Mouse (Mus musculus) kidney, adult 2 months (tissue): Measurements from ENCODE around the gene Cyb5rl. TPM values are rescaled to one million over a fixed set of nuclear protein-coding genes. Genes with fewer than 3 reads are reported as not detected.

Experiments
- DNase-seq: peaks from one replicate; pipeline ENCODE4 v3.0.0; 2021
- H3K27ac ChIP-seq: fragments of 200-500 bp; 2 replicates; pipeline ENCODE4 v1.5.1; 2012; ENCODE audit warnings: low read depth, low read length, control low read depth, inconsistent platforms; ENCODE audit not compliant: insufficient read depth
- H3K27me3 ChIP-seq: fragments of 200-500 bp; replicated peaks from 2 replicates; pipeline ENCODE4 v1.6.1; 2012; ENCODE audit warnings: mild to moderate bottlenecking, moderate library complexity, low read length, inconsistent platforms; ENCODE audit not compliant: control insufficient read depth, insufficient read depth
- H3K36me3 ChIP-seq: fragments of 200-500 bp; 2 replicates; pipeline ENCODE4 v1.6.1; 2012; ENCODE audit warnings: mild to moderate bottlenecking, moderate library complexity, low read length, inconsistent platforms; ENCODE audit not compliant: control insufficient read depth, insufficient read depth
- H3K4me1 ChIP-seq: fragments of 200-500 bp; 2 replicates; pipeline ENCODE4 v1.6.1; 2011; ENCODE audit warnings: low read length; ENCODE audit not compliant: control insufficient read depth, insufficient read depth
- H3K4me3 ChIP-seq: fragments of 200-500 bp; 2 replicates; pipeline ENCODE4 v1.5.1; 2011; ENCODE audit warnings: mild to moderate bottlenecking, low read depth, low read length, control low read depth; ENCODE audit not compliant: insufficient read depth
- CTCF ChIP-seq: fragments of 200-500 bp; conservative IDR thresholded peaks from 2 replicates; pipeline ENCODE4 v1.5.1; 2011; ENCODE audit warnings: low read depth, mild to moderate bottlenecking, control low read depth, low read length, moderate library complexity, mixed read lengths; ENCODE audit not compliant: insufficient read depth, insufficient read length
- POLR2A ChIP-seq: fragments of 200-500 bp; IDR thresholded peaks from one replicate; pipeline ENCODE4 v1.6.1; 2011; ENCODE audit warnings: low read depth, low read length, control low read depth
- WGBS: fragments of 180-500 bp; shearing (Covaris S2); methylation state at CpG from one replicate; pipeline ENCODE4 v1.1.7; 2018; 5-methylcytosine and 5-hydroxymethylcytosine counted together
- polyA plus RNA-seq: library from polyadenylated mRNA; depleted of rRNA; stranded (reverse); fragments of >200 nt; gene quantifications from 2 replicates; pipeline ENCODE4 v1.2.3, GENCODE M21; 2012

Cyb5rl gene
- polyA plus RNA-seq, 1 experiment, result 19.0 TPM

DNA sequence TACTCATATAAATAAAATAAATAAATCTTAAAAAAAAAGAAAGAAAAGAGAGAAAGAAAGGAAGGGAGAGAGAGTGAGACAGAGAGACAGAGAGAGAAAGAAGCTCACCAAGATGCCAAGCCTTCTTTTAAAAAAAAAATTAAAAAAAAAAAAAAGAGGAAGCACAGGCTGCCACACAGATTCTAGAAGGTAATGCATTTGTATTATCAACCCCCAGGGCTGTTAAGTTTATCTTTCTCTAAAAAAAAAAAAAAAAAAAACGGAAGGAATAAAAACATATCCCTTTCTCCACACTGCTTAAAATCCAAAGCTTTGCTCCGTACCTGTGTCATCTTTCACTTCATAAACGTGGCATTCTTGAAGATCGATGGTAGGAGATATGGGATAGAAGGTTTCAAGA, 5.2 kb upstream of the Cyb5rl start:
- 95% methylated on average over 4 of the region's 4 CpGs for WGBS
- DNase-seq, result no peak
- no peaks in the 10 kb centered on the region; the same call in 1 of the 2 replicates for H3K36me3 ChIP-seq

GRCm38 (mm10) chr4:107063214-107063613, 3.6 kb upstream of the Cyb5rl start:
- no peaks in the 10 kb centered on the region; the same call in 1 of the 2 replicates for H3K36me3 ChIP-seq
- peaks cover 8% of the 10 kb centered on the region; the same call in 1 of the 2 replicates for H3K4me1 ChIP-seq
- no peak overlapping the region for H3K27ac ChIP-seq
- no peak for DNase-seq
- no peaks in the 10 kb centered on the region for H3K27me3 ChIP-seq
- TF ChIP-seq POLR2A (no peak), CTCF (no peak)
- 85% methylated on average over 3 of the region's 3 CpGs for WGBS
- no peak overlapping the region for H3K4me3 ChIP-seq

More for the DNA sequence above, 5.2 kb upstream of the Cyb5rl start:
- no peak for TF ChIP-seq POLR2A
- TF ChIP-seq CTCF, result no peak
- Histone ChIP-seq H3K27me3 (no peaks in the 10 kb centered on the region), H3K4me3 (no peak overlapping the region), H3K27ac (no peak overlapping the region), H3K4me1 (peaks cover 8% of the 10 kb centered on the region; the same call in 1 of the 2 replicates)

GRCm38 (mm10) chr4:107064394-107065098, 2.2 kb upstream of the Cyb5rl start:
- TF ChIP-seq POLR2A (no peak), CTCF (no peak)
- Histone ChIP-seq H3K4me1 (peaks cover 8% of the 10 kb centered on the region; the same call in 1 of the 2 replicates), H3K36me3 (no peaks in the 10 kb centered on the region)

GRCm38 (mm10) chr4:107067151-107067840, 508 bp downstream of the Cyb5rl start:
- WGBS, result 5% methylated on average over 33 of the region's 33 CpGs
- peak overlapping the region; percentile 96 for H3K4me3 ChIP-seq
- no peaks in the 10 kb centered on the region for H3K36me3 ChIP-seq
- H3K27ac ChIP-seq, result peak overlapping the region; percentile 41
- peaks cover 8% of the 10 kb centered on the region; the same call in 1 of the 2 replicates for H3K4me1 ChIP-seq
- TF ChIP-seq CTCF, result no peak
- no peak for TF ChIP-seq POLR2A
- DNase-seq, result no peak
- H3K27me3 ChIP-seq, result no peaks in the 10 kb centered on the region

More at GRCm38 (mm10) chr4:107064394-107065098, 2.2 kb upstream of the Cyb5rl start:
- Histone ChIP-seq H3K27ac (no peak overlapping the region), H3K4me3 (no peak overlapping the region), H3K27me3 (no peaks in the 10 kb centered on the region)
- DNase-seq, result no peak
- WGBS, result 90% methylated on average over 5 of the region's 5 CpGs

DNA sequence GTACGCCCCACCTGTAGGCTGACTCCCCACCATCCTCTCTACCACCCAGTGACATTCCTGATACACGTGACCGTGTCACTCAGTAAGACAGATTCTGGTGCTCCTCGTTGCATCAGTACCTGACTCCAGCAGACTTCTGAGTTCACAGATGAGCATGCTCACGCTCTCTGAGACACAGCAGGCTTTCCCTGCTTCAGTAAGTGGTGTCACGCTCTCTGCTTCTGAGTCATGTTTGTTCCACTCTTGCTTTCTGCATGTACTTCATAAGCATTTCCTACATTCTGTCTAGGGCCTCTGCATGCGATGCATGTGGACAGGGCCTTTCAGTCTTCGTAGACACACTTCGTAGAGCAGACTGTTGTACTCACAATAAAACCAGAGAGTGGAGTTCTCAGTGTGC, 5.6 kb downstream of the Cyb5rl start:
- Histone ChIP-seq H3K27me3 (no peaks in the 10 kb centered on the region), H3K4me1 (no peaks in the 10 kb centered on the region), H3K4me3 (no peak overlapping the region), H3K27ac (no peak overlapping the region), H3K36me3 (no peaks in the 10 kb centered on the region)
- no peak for DNase-seq
- 75% methylated on average over 9 of the region's 9 CpGs for WGBS
- TF ChIP-seq CTCF, result no peak
- TF ChIP-seq POLR2A, result no peak

DNA sequence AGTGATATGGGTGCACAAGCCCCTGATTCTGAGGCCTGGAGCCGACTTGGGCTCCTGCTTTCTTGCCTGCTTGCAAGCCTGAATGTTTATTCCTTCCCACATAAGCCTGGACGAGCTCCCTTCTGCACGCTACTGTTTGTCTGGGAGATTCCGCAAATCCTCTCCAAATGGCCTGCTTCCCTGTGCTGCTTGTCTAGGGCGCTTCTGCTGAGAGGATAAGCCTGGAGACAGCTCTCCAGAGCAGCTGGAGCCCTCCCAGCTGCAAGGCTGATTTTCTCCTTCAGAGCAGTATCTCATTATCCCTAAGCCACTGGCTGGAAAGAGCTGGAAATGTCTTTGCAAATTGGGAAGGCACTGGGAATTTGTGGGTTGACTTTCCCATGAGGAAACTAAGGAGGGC, 8.7 kb downstream of the Cyb5rl start:
- no peak overlapping the region for H3K4me3 ChIP-seq
- 71% methylated on average over 5 of the region's 5 CpGs for WGBS
- TF ChIP-seq POLR2A (no peak), CTCF (no peak)
- DNase-seq, result no peak
- no peak overlapping the region for H3K27ac ChIP-seq
- no peaks in the 10 kb centered on the region for H3K36me3 ChIP-seq
- H3K27me3 ChIP-seq, result no peaks in the 10 kb centered on the region
- no peaks in the 10 kb centered on the region for H3K4me1 ChIP-seq

- no peak overlapping the region for H3K4me3 ChIP-seq
- 90% methylated on average over 4 of the region's 4 CpGs for WGBS
- H3K27ac ChIP-seq, result no peak overlapping the region
Measured at GRCm38 (mm10) chr4:107078894-107079293, 12.1 kb downstream of the Cyb5rl start.

More at GRCm38 (mm10) chr4:107078894-107079293, 12.1 kb downstream of the Cyb5rl start:
- Histone ChIP-seq H3K36me3 (no peaks in the 10 kb centered on the region), H3K27me3 (no peaks in the 10 kb centered on the region), H3K4me1 (no peaks in the 10 kb centered on the region; the same call in 1 of the 2 replicates)
- DNase-seq, result no peak
- no peak for TF ChIP-seq POLR2A
- TF ChIP-seq CTCF, result no peak
